Mouse (Mus musculus) right cerebral cortex, postnatal 25 days (tissue): ENCODE results near the gene Gm3594.
"Not testable (repeated sequence)": the region's sequence is repeated elsewhere in the genome, so short reads cannot be mapped to it uniquely, and the experiment has no call there.

Experiments
- DNase-seq: peaks from one replicate; pipeline ENCODE4 v3.0.0; 2022

The Gm3594 gene

DNA sequence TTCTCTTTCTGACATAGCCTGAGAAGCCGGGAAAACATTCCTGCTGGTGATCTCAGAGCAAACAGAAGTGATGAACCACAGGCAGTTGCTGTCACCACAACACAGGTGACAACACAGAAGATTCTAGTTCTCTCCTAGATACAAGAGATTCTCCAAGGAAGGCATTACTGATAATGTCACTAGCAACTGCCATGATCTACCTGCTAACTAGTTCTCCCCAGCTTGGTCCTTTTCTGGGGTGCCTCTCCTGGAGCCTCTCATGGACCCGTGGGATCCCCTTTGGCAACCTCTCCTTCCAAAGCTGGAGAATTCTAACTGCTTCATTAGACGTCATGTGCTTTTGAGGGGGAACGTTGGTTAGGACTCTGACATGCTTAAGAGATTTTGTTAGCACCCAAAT lies at the start of gene Gm3594:
Gene Gm3594 (minus strand): TSS at position 101 of the 400 bp plus-strand sequence.
- not testable (repeated sequence) for DNase-seq

- not testable (repeated sequence) for DNase-seq
Observed at GRCm38 (mm10) chr14:6486331-6486730, 41.9 kb upstream of the Gm3594 start.

DNA sequence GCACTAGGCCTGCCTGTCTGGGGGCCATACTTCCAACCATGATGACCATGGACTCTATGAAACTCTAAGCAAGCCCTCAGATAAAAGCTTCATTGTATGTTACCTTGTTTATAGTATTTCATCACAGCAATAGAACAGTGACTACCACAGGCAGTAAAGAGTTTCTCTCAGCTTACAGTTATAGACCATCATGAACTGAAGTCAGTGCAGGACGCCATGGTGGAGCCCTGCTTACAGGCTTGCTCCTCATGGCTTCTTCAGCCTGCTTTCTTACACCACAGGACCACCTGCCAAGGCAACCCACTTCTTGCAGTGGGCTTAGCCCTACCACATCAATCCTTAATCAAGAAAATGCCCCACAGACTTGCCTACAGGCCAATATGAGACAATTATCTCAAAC lies 41.1 kb upstream of the Gm3594 start:
- DNase-seq = not testable (repeated sequence)

- not testable (repeated sequence) for DNase-seq
Observed at GRCm38 (mm10) chr14:6482126-6482525, 37.7 kb upstream of the Gm3594 start.

DNA sequence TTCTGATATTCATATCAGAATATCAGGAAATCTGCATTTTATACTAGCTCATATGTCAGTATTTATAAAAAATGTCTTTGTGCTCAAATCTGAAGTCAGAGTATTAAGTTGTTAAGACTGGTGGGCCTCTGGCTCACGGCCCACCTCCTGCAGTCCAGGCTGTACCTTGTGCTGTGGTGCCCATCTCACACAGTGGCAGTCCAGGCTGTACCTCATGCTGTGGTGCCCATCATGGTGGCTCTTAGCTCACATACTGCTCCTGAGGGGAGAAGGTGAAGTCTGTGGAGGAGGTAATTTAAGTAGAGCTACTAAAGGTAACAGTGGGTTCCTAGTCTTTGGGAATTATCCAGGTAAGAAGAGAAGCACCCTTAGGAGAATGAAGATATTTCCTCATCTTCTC lies 27.4 kb upstream of the Gm3594 start:
- DNase-seq = not testable (repeated sequence)

DNA sequence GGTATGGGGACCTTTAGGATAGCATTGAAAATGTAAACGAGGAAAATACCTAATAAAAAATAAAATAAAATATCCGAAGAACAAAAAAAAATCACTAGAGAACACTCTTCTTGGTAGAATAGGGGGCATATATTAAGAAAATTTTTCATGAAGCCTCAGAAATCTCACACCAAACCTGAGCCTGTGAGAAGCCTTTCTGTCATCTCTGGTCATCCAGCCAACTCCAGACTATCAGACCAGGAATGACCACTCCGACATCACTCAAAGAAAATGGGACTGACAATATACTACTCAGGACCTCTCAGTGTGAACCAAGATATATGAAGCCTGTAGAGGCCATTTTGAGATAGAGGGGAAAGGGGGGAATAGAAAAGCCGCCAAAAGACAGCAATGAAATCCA lies 3.6 kb downstream of the Gm3594 start:
- DNase-seq = not testable (repeated sequence)

DNA sequence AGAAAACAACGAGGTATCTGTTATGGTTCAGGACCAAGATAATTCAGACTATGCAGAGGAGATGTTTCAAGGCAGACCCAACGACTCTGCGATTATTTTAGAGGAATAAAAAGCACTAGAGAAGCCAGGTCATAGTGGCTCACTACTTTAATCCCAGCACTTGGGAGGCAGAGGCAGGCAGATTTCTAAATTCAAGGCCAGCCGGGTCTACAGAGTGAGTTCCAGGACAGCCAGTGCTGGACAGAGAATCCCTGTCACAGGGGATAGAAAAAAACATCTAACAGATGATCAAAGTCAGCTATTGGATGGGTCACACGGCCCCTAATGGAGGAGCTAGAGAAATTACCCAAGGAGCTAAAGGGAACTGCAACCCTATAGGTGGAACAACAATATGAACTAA lies 4.2 kb downstream of the Gm3594 start:
- DNase-seq = not testable (repeated sequence)

DNA sequence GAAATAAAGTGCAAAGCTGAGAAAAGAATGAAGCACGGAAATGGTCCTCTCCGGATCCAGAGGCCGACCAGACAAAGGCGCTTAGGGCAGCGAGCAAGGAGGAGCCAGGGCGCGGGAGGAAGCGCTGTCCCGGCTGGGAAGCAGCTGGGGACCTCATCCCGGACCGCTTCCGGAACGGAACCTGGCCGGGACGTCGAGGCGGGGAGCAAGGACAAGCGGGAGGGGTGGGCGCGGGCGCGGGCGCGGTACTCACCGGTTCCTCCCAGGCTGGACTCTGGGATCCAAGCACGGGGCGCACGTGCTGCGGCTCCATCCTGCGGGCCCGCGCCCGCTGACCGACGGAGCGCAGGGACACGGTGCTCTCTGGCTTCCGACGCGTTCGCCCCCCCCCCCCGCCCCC lies 17.6 kb downstream of the Gm3594 start:
- DNase-seq = peak; percentile 14

- not testable (repeated sequence) for DNase-seq
Observed at GRCm38 (mm10) chr14:6426353-6426752, 18.1 kb downstream of the Gm3594 start.

- not testable (repeated sequence) for DNase-seq
Observed at GRCm38 (mm10) chr14:6412382-6412781, 32.0 kb downstream of the Gm3594 start, which contains the start of gene Gm3591. Gene Gm3591 (minus strand): TSS chr14:6412482.

- DNase-seq = not testable (repeated sequence)
Observed at GRCm38 (mm10) chr14:6390219-6390618, 54.2 kb downstream of the Gm3594 start, which contains the start of gene Gm16440. Gene Gm16440 (minus strand): TSS chr14:6390319.
